Mouse (Mus musculus) neural tube, embryonic 11.5 days (tissue): ENCODE results near the gene Brd4. TPM values are rescaled to one million over a fixed set of nuclear protein-coding genes. Genes with fewer than 3 reads are reported as not detected.

Source experiments
- ATAC-seq: fragments of 200-750 bp; cut with Nextera tagmentation; 2 replicates; pipeline ENCODE4 v1.8.0; 2017; ENCODE audit warnings: moderate number of reproducible peaks, mild to moderate bottlenecking, moderate TSS enrichment, moderate library complexity; ENCODE audit not compliant: insufficient read depth, low FRiP score, low TSS enrichment
- DNase-seq: peaks from one replicate; pipeline ENCODE4 v3.0.0-alpha.2; 2015; ENCODE audit warnings: low spot score
- H3K27ac ChIP-seq: fragments of 300-500 bp; sonication (generic); 2 replicates; pipeline ENCODE4 v1.5.1; 2014; ENCODE audit warnings: low read depth, mild to moderate bottlenecking, low read length
- H3K27me3 ChIP-seq: fragments of 300-500 bp; sonication (generic); 2 replicates; pipeline ENCODE4 v1.6.1; 2014; ENCODE audit warnings: mild to moderate bottlenecking, low read length, mixed read lengths; ENCODE audit not compliant: control insufficient read depth, insufficient read depth
- H3K36me3 ChIP-seq: fragments of 300-500 bp; sonication (generic); 2 replicates; pipeline ENCODE4 v1.6.1; 2014; ENCODE audit warnings: mild to moderate bottlenecking, low read length, moderate library complexity, mixed read lengths; ENCODE audit not compliant: control insufficient read depth, insufficient read depth
- H3K4me1 ChIP-seq: fragments of 300-500 bp; sonication (generic); 2 replicates; pipeline ENCODE4 v1.6.1; 2014; ENCODE audit warnings: low read length, mixed read lengths; ENCODE audit not compliant: control insufficient read depth, insufficient read depth
- H3K4me2 ChIP-seq: fragments of 300-500 bp; sonication (generic); 2 replicates; pipeline ENCODE4 v1.6.1; 2014; ENCODE audit warnings: low read depth, mild to moderate bottlenecking, moderate library complexity
- H3K4me3 ChIP-seq: fragments of 300-500 bp; sonication (generic); 2 replicates; pipeline ENCODE4 v1.5.1; 2014; ENCODE audit warnings: low read depth, low read length
- H3K9ac ChIP-seq: fragments of 300-500 bp; sonication (generic); 2 replicates; pipeline ENCODE4 v1.6.1; 2014; ENCODE audit warnings: mild to moderate bottlenecking, low read length
- H3K9me3 ChIP-seq: fragments of 300-500 bp; sonication (generic); 2 replicates; pipeline ENCODE4 v1.6.1; 2016; ENCODE audit warnings: low read length; ENCODE audit not compliant: control insufficient read depth
- WGBS: fragments of 180-500 bp; shearing (Covaris S2); extraction: QIAGEN DNeasy Blood & Tissue Kit; methylation state at CpG from one replicate; pipeline ENCODE4 v1.1.7; 2014; 5-methylcytosine and 5-hydroxymethylcytosine counted together
- polyA plus RNA-seq: library from polyadenylated mRNA; unstranded; fragments of >200 nt; fragmentation: Nextera tagmentation; extraction: Ambion mirVana; gene quantifications from 2 replicates; pipeline ENCODE4 v1.2.1, GENCODE M21; 2014

The Brd4 gene
- polyA plus RNA-seq, 1 experiment from 2014 or later, result 115 TPM

- DNase-seq, result no peak
- 97% methylated on average over 2 of the region's 2 CpGs for WGBS
- no peak overlapping the region for H3K4me3 ChIP-seq
- H3K27ac ChIP-seq, result no peak overlapping the region
- ATAC-seq, result no peak
- no peak overlapping the region for H3K4me2 ChIP-seq
- H3K4me1 ChIP-seq, result peaks cover under 1% of the 10 kb centered on the region; the same call in 1 of the 2 replicates
- no peaks in the 10 kb centered on the region for H3K9me3 ChIP-seq
- H3K27me3 ChIP-seq, result no peaks in the 10 kb centered on the region
- H3K9ac ChIP-seq, result no peak overlapping the region
- H3K36me3 ChIP-seq, result no peaks in the 10 kb centered on the region
Observed at GRCm38 (mm10) chr17:32253261-32253660, 31.3 kb downstream of the Brd4 start.

- no peaks in the 10 kb centered on the region for H3K4me1 ChIP-seq
- no peaks in the 10 kb centered on the region for H3K36me3 ChIP-seq
- DNase-seq (no peak), ATAC-seq (no peak)
- no peak overlapping the region for H3K27ac ChIP-seq
- no peaks in the 10 kb centered on the region for H3K9me3 ChIP-seq
- 90% methylated on average over 2 of the region's 2 CpGs for WGBS
- no peaks in the 10 kb centered on the region for H3K27me3 ChIP-seq
- no peak overlapping the region for H3K4me3 ChIP-seq
- H3K9ac ChIP-seq, result no peak overlapping the region
- H3K4me2 ChIP-seq, result no peak overlapping the region
Observed at GRCm38 (mm10) chr17:32251827-32252470, 32.6 kb downstream of the Brd4 start.

- H3K4me2 ChIP-seq, result no peak overlapping the region
- no peaks in the 10 kb centered on the region for H3K9me3 ChIP-seq
- no peaks in the 10 kb centered on the region for H3K4me1 ChIP-seq
- H3K27me3 ChIP-seq, result no peaks in the 10 kb centered on the region
- no peak overlapping the region for H3K9ac ChIP-seq
- H3K27ac ChIP-seq, result no peak overlapping the region
- 96% methylated on average over 1 of the region's 1 CpGs for WGBS
- ATAC-seq, result no peak
- H3K4me3 ChIP-seq, result no peak overlapping the region
- H3K36me3 ChIP-seq, result no peaks in the 10 kb centered on the region
- no peak for DNase-seq
Observed at GRCm38 (mm10) chr17:32250066-32250465, 34.5 kb downstream of the Brd4 start.

GRCm38 (mm10) chr17:32248192-32248591 lies 36.3 kb downstream of the Brd4 start:
- Histone ChIP-seq H3K9me3 (no peaks in the 10 kb centered on the region), H3K27ac (no peak overlapping the region), H3K4me3 (no peak overlapping the region), H3K4me1 (no peaks in the 10 kb centered on the region), H3K27me3 (no peaks in the 10 kb centered on the region), H3K4me2 (no peak overlapping the region), H3K9ac (no peak overlapping the region), H3K36me3 (no peaks in the 10 kb centered on the region)
- ATAC-seq (no peak), DNase-seq (no peak)
- 88% methylated on average over 1 of the region's 1 CpGs for WGBS

- H3K9me3 ChIP-seq, result no peaks in the 10 kb centered on the region
- no peak overlapping the region for H3K4me3 ChIP-seq
- no peaks in the 10 kb centered on the region for H3K4me1 ChIP-seq
- no peak overlapping the region for H3K4me2 ChIP-seq
- WGBS, result 89% methylated on average over 1 of the region's 1 CpGs
- H3K27me3 ChIP-seq, result no peaks in the 10 kb centered on the region
- H3K36me3 ChIP-seq, result no peaks in the 10 kb centered on the region
- DNase-seq (no peak), ATAC-seq (no peak)
- H3K27ac ChIP-seq, result no peak overlapping the region
- no peak overlapping the region for H3K9ac ChIP-seq
Observed at GRCm38 (mm10) chr17:32247616-32248015, 36.9 kb downstream of the Brd4 start.

GRCm38 (mm10) chr17:32246117-32246516 lies 38.4 kb downstream of the Brd4 start:
- ATAC-seq (no peak), DNase-seq (no peak)
- Histone ChIP-seq H3K4me1 (no peaks in the 10 kb centered on the region), H3K4me2 (no peak overlapping the region), H3K36me3 (no peaks in the 10 kb centered on the region), H3K4me3 (no peak overlapping the region), H3K27me3 (no peaks in the 10 kb centered on the region), H3K9ac (no peak overlapping the region), H3K27ac (no peak overlapping the region), H3K9me3 (no peaks in the 10 kb centered on the region)
- 88% methylated on average over 5 of the region's 5 CpGs for WGBS

- H3K4me3 ChIP-seq, result no peak overlapping the region
- no peaks in the 10 kb centered on the region for H3K27me3 ChIP-seq
- DNase-seq (no peak), ATAC-seq (no peak)
- no peak overlapping the region for H3K9ac ChIP-seq
- peaks cover under 1% of the 10 kb centered on the region; the same call in 1 of the 2 replicates for H3K4me1 ChIP-seq
- WGBS, result 94% methylated on average over 2 of the region's 2 CpGs
- H3K27ac ChIP-seq, result no peak overlapping the region
- no peaks in the 10 kb centered on the region for H3K9me3 ChIP-seq
- H3K4me2 ChIP-seq, result no peak overlapping the region
- no peaks in the 10 kb centered on the region for H3K36me3 ChIP-seq
Observed at GRCm38 (mm10) chr17:32240881-32241531, 43.5 kb downstream of the Brd4 start.

GRCm38 (mm10) chr17:32238589-32238988 lies 45.9 kb downstream of the Brd4 start:
- Histone ChIP-seq H3K27me3 (no peaks in the 10 kb centered on the region), H3K9ac (no peak overlapping the region), H3K4me1 (peaks cover 3% of the 10 kb centered on the region; the same call in 1 of the 2 replicates), H3K27ac (no peak overlapping the region), H3K4me2 (no peak overlapping the region), H3K9me3 (no peaks in the 10 kb centered on the region), H3K36me3 (no peaks in the 10 kb centered on the region), H3K4me3 (no peak overlapping the region)
- ATAC-seq, result no peak
- 90% methylated on average over 1 of the region's 1 CpGs for WGBS
- DNase-seq, result no peak
